Mouse (Mus musculus) 416B (cell line): Measurements from ENCODE around the gene Eif3m.

Experiments used
- DNase-seq: peaks from one replicate; pipeline ENCODE4 v3.0.0; 2011; ENCODE audit warnings: low read depth

Gene Eif3m

DNA sequence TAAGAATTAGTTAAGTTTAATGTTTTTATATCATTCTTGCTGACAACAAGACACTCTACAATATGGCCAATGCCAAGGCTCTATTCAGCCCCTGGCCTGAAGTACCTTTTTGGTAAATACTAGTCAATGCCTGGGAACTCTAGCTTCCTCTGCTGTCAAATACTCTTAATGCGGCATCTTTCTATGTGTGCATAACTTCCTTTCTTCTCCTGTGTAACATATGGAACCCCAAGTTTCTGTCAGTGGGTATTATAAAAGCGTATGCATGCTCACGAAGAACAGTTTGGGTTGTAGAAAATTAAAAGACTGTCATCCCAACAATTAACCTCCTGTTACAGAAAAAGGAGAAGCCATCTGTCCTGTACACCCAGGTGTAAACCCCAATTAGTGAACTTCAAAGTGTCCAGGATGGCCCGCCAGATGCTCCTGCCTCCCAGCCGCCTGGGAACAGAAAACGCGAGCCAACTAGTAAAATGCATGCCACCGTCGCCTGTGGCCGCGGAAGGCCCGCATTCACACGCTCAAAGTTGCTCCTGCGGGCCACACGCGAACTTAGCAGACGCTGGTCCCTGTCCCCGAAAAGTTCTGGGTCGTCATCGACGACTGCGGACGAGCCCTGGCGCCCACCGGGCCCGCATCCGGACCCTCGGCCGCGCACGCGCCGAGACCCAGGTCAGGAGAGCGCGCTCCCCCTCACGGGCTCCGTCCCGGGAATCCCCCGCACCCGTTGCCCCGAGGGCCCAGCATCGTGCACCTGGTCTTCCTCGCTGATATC is 501 bp downstream of the Eif3m start:
- DNase-seq: peak; percentile 22

DNA sequence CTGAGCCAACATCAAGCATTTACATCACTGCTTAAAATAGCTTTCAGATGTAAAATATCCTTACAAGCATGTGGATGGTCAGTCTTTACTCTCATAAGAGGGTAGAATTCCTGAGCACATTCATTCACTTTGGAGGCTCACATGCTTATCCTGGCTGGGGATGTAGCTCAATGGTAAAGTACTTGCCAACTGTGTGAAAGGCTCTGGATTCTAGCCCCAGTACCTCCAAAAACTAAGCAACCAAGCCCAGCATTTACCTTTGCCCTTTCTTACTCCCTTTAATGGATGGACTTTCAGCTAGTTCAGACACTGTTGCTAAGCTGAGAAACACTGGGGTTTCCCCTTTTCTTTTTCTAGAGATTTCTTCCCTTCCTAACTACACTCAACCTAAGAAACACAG is 9.6 kb downstream of the Eif3m start:
- DNase-seq: no peak

DNA sequence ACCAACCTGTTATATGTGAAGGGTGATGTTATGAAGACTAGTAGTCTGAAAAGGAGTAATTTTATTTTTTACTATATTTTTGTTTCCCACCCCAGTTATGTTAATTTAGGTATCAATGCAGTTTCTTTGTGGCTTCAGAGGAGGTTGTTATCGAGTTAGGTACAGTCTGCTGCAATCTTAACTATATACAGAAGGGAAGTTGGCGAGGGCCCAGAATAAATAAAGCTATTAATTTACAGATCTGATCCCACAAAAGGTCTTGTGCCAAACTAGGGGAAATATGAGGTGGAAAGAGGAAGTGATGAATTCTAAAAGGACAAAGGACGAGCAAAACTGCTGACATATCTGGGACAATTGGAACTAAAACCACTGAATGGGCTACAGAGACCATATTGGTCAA is 20.7 kb downstream of the Eif3m start:
- peak; percentile 22 for DNase-seq

DNA sequence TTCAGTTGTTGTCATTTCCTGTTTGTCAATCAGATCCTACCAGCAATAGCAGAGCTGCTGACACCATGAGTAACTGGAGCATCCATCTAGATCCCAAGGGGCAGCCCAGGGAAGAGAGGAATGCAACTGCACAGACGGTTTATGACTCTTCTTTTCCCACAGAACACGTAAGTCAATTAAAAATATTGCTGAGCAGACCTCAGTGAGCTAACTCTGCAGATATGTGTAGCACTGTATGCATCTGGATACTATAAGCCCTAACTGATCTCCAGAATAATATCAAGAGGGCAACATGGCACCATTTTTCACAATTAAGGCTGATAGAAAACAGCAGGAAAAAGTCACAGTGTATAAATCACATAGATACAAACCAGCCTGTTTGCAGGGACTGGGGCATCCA is 22.4 kb downstream of the Eif3m start:
- no peak for DNase-seq

DNA sequence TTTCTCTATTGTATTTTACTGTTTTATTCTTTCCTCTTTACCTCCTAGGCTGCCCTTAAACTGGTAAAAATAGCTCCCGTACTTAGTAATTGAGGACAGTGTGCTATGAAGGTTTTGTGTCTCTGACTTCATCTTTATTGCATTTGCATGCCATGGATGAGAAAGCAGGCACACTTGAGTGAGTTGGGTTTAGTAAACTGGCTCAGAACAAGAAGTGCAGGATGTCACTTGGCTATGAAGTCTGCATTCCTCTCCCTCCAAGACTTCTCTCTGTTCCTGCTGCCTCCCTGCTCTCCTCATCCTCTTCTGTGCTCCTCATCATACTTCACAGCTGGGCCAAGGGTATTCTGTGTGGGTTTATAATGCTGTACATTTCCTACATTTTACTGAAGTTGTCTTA is 27.9 kb downstream of the Eif3m start:
- no peak for DNase-seq

DNA sequence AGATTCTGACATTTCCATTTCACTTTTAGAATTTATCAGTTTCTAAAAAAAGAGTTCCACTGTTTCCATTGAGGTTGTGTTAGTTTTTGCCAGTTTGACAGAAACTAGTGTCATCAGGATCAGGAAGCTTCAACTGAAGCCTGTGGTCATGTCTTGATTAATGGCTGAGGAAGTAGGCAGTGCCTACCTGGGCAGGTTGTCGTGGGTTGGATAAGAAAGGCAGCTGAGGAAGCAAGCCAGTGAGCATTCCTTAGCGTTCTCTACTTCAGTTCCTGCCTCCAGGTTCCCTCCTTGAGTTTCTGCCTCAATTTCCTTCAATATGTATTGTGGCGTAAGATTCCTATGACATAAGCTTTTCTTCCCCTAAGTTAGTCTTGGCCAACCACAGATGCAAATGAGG is 31.1 kb downstream of the Eif3m start:
- DNase-seq: peak; percentile 5

DNA sequence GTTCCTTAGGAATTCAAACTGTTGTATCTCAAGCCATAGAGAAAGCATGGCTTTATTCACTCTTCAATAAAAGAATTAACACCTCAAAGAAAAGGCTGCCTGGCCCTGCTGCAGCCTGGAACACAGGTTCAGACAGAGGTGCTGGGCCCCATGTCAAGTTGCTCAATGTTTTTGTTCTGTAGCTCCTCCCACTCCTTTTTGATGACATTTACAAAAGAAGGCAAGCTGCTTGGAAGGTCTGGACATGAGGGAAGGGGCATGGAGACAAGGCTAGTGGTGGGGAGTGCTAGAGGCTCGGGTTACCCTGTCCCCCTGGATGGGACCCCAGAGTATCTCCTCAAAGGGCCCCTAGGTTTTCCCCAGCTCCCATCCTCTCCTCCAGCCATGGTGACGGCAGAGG is 35.2 kb downstream of the Eif3m start:
- DNase-seq: no peak

DNA sequence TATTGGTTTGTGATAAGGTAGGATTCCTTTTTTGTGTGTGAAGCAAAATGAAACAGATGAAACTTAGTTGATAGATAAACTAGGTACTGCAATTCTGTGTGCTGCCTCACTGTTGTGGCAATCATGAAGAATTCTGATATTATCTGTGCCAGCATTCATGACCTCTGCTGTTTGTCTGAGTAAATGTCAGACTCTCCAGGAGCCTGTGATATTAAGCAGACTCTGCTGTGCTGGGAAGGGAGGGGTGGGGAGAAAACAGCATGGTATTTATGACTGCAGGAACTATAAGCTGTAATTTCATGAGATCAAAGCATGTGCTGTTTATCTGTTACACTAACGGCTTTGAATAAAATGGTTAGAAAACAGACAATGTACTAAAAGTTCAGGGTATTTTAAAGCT is 52.4 kb downstream of the Eif3m start:
- DNase-seq: no peak
